10 mouse cellular contexts compared by ENCODE assay signal in the genomic region with DNA sequence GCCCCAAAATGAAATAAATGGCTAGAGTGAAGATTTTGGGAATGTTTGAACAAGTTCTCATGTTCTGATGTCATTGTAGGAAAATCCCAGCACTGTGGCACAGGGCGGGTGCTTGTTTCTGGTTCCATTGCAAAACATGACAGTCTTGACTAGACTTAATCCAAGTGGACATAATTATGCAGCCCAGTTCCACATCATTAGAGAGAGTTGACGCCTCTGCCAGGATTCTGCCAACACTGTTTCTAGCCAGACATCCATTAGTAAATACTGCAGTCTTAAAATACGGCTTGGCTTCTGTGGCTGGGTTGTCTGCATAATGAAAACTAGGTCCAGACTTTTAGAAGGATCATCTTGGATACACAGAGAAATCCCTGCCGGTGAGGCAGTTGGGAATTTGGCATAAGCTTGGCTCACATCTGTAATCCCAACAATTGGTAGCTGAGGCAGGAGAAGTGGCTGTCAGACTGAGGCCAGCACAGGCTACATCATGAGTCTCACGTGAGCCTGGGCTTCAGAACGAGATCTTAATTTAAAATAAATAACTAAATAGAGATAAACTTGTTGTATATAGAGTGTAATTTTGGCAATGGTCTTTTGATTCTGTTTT. TPM values are rescaled to one million over a fixed set of nuclear protein-coding genes. Genes with fewer than 3 reads are reported as not detected.
DNase-seq lines count a peak whose midpoint lies in the region; ATAC-seq and TF ChIP-seq lines count a peak whose summit lies in the region.
"Had no signal": no experiment of that assay in that cellular context is flagged by ENCODE, and none has a peak within 500 bp of the region (broad histone marks: within the 10 kb centered on the region; RNA-seq: fewer than 3 reads in every experiment).

No protein-coding gene starts in this region.

- ATAC-seq in forebrain, embryonic 15.5 days (replicated peaks), result peak; percentile 93
- no peak for ATAC-seq in forebrain, embryonic 12.5 days (ENCODE audit: low FRiP score)
- ATAC-seq in kidney, embryonic 14.5 days (ENCODE audit: low FRiP score, low TSS enrichment), result no peak
- ATAC-seq in lung, embryonic 15.5 days (ENCODE audit: borderline replicate concordance, extremely low read depth, low FRiP score, low TSS enrichment), result peak; percentile 88

- peak; percentile 65 for DNase-seq in kidney, adult 2 months
- peak; percentile 6 for DNase-seq in NIH3T3 (ENCODE audit: low read depth)
- DNase-seq in spleen, adult 12 weeks (ENCODE audit: low spot score), result no peak
- DNase-seq in spleen, adult 18-20 months, result no peak

- 36% methylated on average over 6 of the region's 6 CpGs for WGBS in forebrain, embryonic 15.5 days
- 81% methylated on average over 6 of the region's 6 CpGs for WGBS in forebrain, embryonic 12.5 days
- 60% methylated on average over 6 of the region's 6 CpGs for WGBS in kidney, adult 2 months
- WGBS in kidney, embryonic 14.5 days, result 79% methylated on average over 6 of the region's 6 CpGs
- WGBS in lung, embryonic 15.5 days, result 41% methylated on average over 6 of the region's 6 CpGs

- H3K9me3 ChIP-seq in forebrain, embryonic 15.5 days, result no peaks in the 10 kb centered on the region
- H3K9me3 ChIP-seq in forebrain, embryonic 12.5 days, result no peaks in the 10 kb centered on the region
- H3K9me3 ChIP-seq in kidney, embryonic 14.5 days (ENCODE audit: control insufficient read depth, low read length), result no peaks in the 10 kb centered on the region
- H3K9me3 ChIP-seq in lung, embryonic 15.5 days, result no peaks in the 10 kb centered on the region
- H3K9me3 ChIP-seq: limb, embryonic 10.5 days had no signal

- H3K4me3 ChIP-seq in forebrain, embryonic 15.5 days, result no peak overlapping the region
- H3K4me3 ChIP-seq in forebrain, embryonic 12.5 days (replicated peaks), result no peak overlapping the region
- H3K4me3 ChIP-seq in kidney, adult 2 months (ENCODE audit: insufficient read depth, low read depth, low read length), result no peak overlapping the region
- H3K4me3 ChIP-seq in kidney, embryonic 14.5 days (ENCODE audit: low read length), result no peak overlapping the region
- H3K4me3 ChIP-seq in lung, embryonic 15.5 days, result no peak overlapping the region
- H3K4me3 ChIP-seq: layer of hippocampus, adult 2 months; limb, embryonic 10.5 days had no signal

- TF ChIP-seq POLR2A in kidney, adult 2 months (IDR thresholded peaks at IDR 0.05; ENCODE audit: low read depth, low read length), result no peak

- H3K36me3 ChIP-seq in forebrain, embryonic 15.5 days, result no peaks in the 10 kb centered on the region
- H3K36me3 ChIP-seq in forebrain, embryonic 12.5 days (replicated peaks), result no peaks in the 10 kb centered on the region
- no peaks in the 10 kb centered on the region for H3K36me3 ChIP-seq in kidney, adult 2 months (ENCODE audit: control insufficient read depth, insufficient read depth, low read length)
- no peaks in the 10 kb centered on the region for H3K36me3 ChIP-seq in kidney, embryonic 14.5 days (ENCODE audit: control insufficient read depth, insufficient read depth, low read length)
- no peaks in the 10 kb centered on the region for H3K36me3 ChIP-seq in lung, embryonic 15.5 days
- H3K36me3 ChIP-seq: limb, embryonic 10.5 days had no signal

- H3K4me2 ChIP-seq in forebrain, embryonic 15.5 days (replicated peaks), result no peak overlapping the region
- H3K4me2 ChIP-seq in forebrain, embryonic 12.5 days, result no peak overlapping the region
- no peak overlapping the region for H3K4me2 ChIP-seq in kidney, embryonic 14.5 days (replicated peaks; ENCODE audit: low read depth, low read length)
- no peak overlapping the region for H3K4me2 ChIP-seq in lung, embryonic 15.5 days

- no peak overlapping the region for H3K9ac ChIP-seq in forebrain, embryonic 15.5 days (replicated peaks)
- H3K9ac ChIP-seq in forebrain, embryonic 12.5 days, result no peak overlapping the region
- H3K9ac ChIP-seq in kidney, embryonic 14.5 days (ENCODE audit: low read depth, low read length), result no peak overlapping the region
- no peak overlapping the region for H3K9ac ChIP-seq in lung, embryonic 15.5 days

- no peak overlapping the region for H3K27ac ChIP-seq in forebrain, embryonic 15.5 days (replicated peaks)
- H3K27ac ChIP-seq in forebrain, embryonic 12.5 days, result no peak overlapping the region
- H3K27ac ChIP-seq in kidney, adult 2 months (ENCODE audit: insufficient read depth, low read depth, low read length), result no peak overlapping the region
- H3K27ac ChIP-seq in kidney, embryonic 14.5 days (ENCODE audit: low read depth, low read length), result no peak overlapping the region
- peak overlapping the region; percentile 67 for H3K27ac ChIP-seq in lung, embryonic 15.5 days
- H3K27ac ChIP-seq: layer of hippocampus, adult 2 months; limb, embryonic 10.5 days had no signal

- H3K4me1 ChIP-seq in forebrain, embryonic 15.5 days, result peaks cover 5% of the 10 kb centered on the region
- peaks cover 3% of the 10 kb centered on the region; the same call in 1 of the 2 replicates for H3K4me1 ChIP-seq in forebrain, embryonic 12.5 days
- H3K4me1 ChIP-seq in kidney, adult 2 months (ENCODE audit: control insufficient read depth, insufficient read depth, low read length), result peaks cover 33% of the 10 kb centered on the region
- H3K4me1 ChIP-seq in kidney, embryonic 14.5 days (ENCODE audit: control insufficient read depth, insufficient read depth, low read length), result no peaks in the 10 kb centered on the region
- peaks cover 23% of the 10 kb centered on the region for H3K4me1 ChIP-seq in lung, embryonic 15.5 days
- H3K4me1 ChIP-seq: limb, embryonic 10.5 days had no signal

- TF ChIP-seq CTCF in kidney, adult 2 months (conservative IDR thresholded peaks at IDR 0.05; ENCODE audit: insufficient read depth, insufficient read length, low read depth, low read length), result no peak

- H3K27me3 ChIP-seq in forebrain, embryonic 15.5 days, result no peaks in the 10 kb centered on the region
- peaks cover 3% of the 10 kb centered on the region; the same call in 1 of the 2 replicates for H3K27me3 ChIP-seq in forebrain, embryonic 12.5 days
- no peaks in the 10 kb centered on the region for H3K27me3 ChIP-seq in kidney, adult 2 months (replicated peaks; ENCODE audit: control insufficient read depth, insufficient read depth, low read length)
- H3K27me3 ChIP-seq in kidney, embryonic 14.5 days (ENCODE audit: control insufficient read depth, insufficient read depth, low read length), result no peaks in the 10 kb centered on the region
- no peaks in the 10 kb centered on the region for H3K27me3 ChIP-seq in lung, embryonic 15.5 days

RNA-seq across cellular contexts. Expression of gene Picalm, which starts 34.1 kb away (rescaled TPM):
- 42.3 and 45.7 TPM in 2 replicates for polyA plus RNA-seq in forebrain, embryonic 15.5 days (2015; fragmentation: Nextera tagmentation; extraction: Ambion mirVana)
- 43.9 and 47.6 TPM in 2 replicates for polyA plus RNA-seq in forebrain, embryonic 12.5 days (2016; fragmentation: Nextera tagmentation; extraction: Ambion mirVana)
- 89.4 and 99.3 TPM in 2 replicates for polyA plus RNA-seq in kidney, adult 2 months (2012; rRNA removed)
- 47.9 and 52.1 TPM in 2 replicates for polyA plus RNA-seq in kidney, embryonic 14.5 days (2014; fragmentation: Nextera tagmentation; extraction: Ambion mirVana)
- 40.8 and 43.2 TPM in 2 replicates for polyA plus RNA-seq in lung, embryonic 15.5 days (2015; fragmentation: Nextera tagmentation; extraction: Ambion mirVana)

Comparison
In these comparisons a context has a peak if more than half of its experiments do, and no peak if none do; other contexts are left out.
1. ATAC-seq: peak in forebrain, embryonic 15.5 days (single experiment) and lung, embryonic 15.5 days (single experiment); none in forebrain, embryonic 12.5 days (single experiment) and kidney, embryonic 14.5 days (single experiment).
2. DNase-seq: peak in kidney, adult 2 months (single experiment) and NIH3T3 (single experiment); none in spleen, adult 12 weeks (single experiment) and spleen, adult 18-20 months (0 of 2).